ENCODE assay signal across 30 mouse cellular contexts in the genomic region with DNA sequence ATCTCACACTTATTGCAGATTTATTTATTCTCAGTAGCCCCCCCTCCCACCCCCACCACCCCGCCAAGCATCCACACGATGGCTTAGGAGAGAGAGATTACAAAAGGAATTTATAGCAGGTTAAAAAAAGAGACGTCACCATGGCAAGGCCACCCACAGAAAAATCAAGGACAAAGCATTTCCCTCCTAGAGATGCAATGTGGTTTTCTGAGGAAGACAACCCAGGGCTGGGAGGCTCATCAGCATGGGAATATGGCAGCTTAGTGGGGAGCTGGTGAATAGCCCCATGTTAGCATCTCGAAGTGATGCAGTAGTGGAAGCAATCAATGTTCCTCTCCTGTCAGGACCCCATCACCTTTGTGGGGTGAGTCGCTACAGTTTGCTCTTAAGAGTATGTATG.
A peak's percentile ranks its signal among the peaks of the same experiment; 100 is the strongest.
DNase-seq lines count a peak whose midpoint lies in the region; ATAC-seq and TF ChIP-seq lines count a peak whose summit lies in the region.
"Had no signal": no experiment of that assay in that cellular context is flagged by ENCODE, and none has a peak within 500 bp of the region (broad histone marks: within the 10 kb centered on the region; RNA-seq: fewer than 3 reads in every experiment).

No protein-coding gene starts in this region.

- no peak for TF ChIP-seq CTCF in left cerebral cortex, adult 2 months (IDR thresholded peaks at IDR 0.05)
- no peak for TF ChIP-seq CTCF in olfactory bulb, adult 2 months (IDR thresholded peaks at IDR 0.05; ENCODE audit: insufficient read depth, low read depth, low read length)

- no peaks in the 10 kb centered on the region for H3K27me3 ChIP-seq in kidney, embryonic 14.5 days (ENCODE audit: control insufficient read depth, insufficient read depth, low read length)
- H3K27me3 ChIP-seq: embryonic facial prominence, embryonic 13.5 days had no signal

- peak; percentile 37 for DNase-seq in heart, adult 11 months
- DNase-seq in heart, postnatal 10 days: no peak
- DNase-seq in left cerebral cortex, adult 2 months (ENCODE audit: extremely low spot score in 1 of 2, low spot score in 2 of 2): no peak
- no peak for DNase-seq in left cerebral cortex, adult 11 months (ENCODE audit: low spot score)
- DNase-seq in right cerebral cortex, postnatal 10 days (ENCODE audit: low spot score in 2 of 2): peak; percentile 37 to 55
- DNase-seq in right cerebral cortex, adult 2 months (ENCODE audit: low spot score in 2 of 2): no peak
- DNase-seq: adrenal gland, postnatal 10 days; cerebellum, adult 11 months; cerebellum, adult 2 months; cerebellum, adult 9-11 months; cerebellum, postnatal 25 days; embryo, embryonic 11 days; gastrocnemius, adult 2 months; gastrocnemius, postnatal 14 days; heart, adult 18-20 months; heart, postnatal 14 days; heart, postnatal 4 days had no signal

- no peak for TF ChIP-seq POLR2A in olfactory bulb, adult 2 months (IDR thresholded peaks at IDR 0.05; ENCODE audit: insufficient read depth, low read depth, low read length)

- peak overlapping the region; percentile 64 for H3K27ac ChIP-seq in left cerebral cortex, adult 2 months
- peak overlapping the region; percentile 44 for H3K27ac ChIP-seq in olfactory bulb, adult 2 months (ENCODE audit: insufficient read depth, low read depth, low read length)
- H3K27ac ChIP-seq in kidney, embryonic 14.5 days (ENCODE audit: low read depth, low read length): no peak overlapping the region
- H3K27ac ChIP-seq: embryonic facial prominence, embryonic 10.5 days; embryonic facial prominence, embryonic 13.5 days; forebrain, embryonic 12.5 days; forebrain, embryonic 15.5 days; gastrocnemius, adult 2 months; heart, embryonic 15.5 days; hindbrain, embryonic 12.5 days; hindbrain, postnatal 0 days had no signal

- H3K9ac ChIP-seq in kidney, embryonic 14.5 days (ENCODE audit: low read depth, low read length): no peak overlapping the region
- H3K9ac ChIP-seq: embryonic facial prominence, embryonic 13.5 days; forebrain, embryonic 12.5 days; forebrain, embryonic 15.5 days; heart, embryonic 12.5 days; heart, embryonic 15.5 days; hindbrain, embryonic 12.5 days had no signal

- H3K4me2 ChIP-seq in kidney, embryonic 14.5 days (replicated peaks; ENCODE audit: low read depth, low read length): no peak overlapping the region
- H3K4me2 ChIP-seq: embryonic facial prominence, embryonic 13.5 days; forebrain, embryonic 12.5 days; forebrain, embryonic 15.5 days; heart, embryonic 12.5 days; heart, embryonic 15.5 days; hindbrain, embryonic 12.5 days had no signal

- WGBS in olfactory bulb, adult 2 months: 42% methylated on average over 5 of the region's 5 CpGs
- 68% methylated on average over 5 of the region's 5 CpGs for WGBS in kidney, embryonic 14.5 days

- H3K9me3 ChIP-seq in kidney, embryonic 14.5 days (ENCODE audit: control insufficient read depth, low read length): no peaks in the 10 kb centered on the region
- H3K9me3 ChIP-seq: embryonic facial prominence, embryonic 10.5 days; embryonic facial prominence, embryonic 13.5 days; forebrain, embryonic 12.5 days; forebrain, embryonic 15.5 days; heart, embryonic 12.5 days; heart, embryonic 15.5 days; hindbrain, embryonic 12.5 days had no signal

- no peaks in the 10 kb centered on the region for H3K36me3 ChIP-seq in kidney, embryonic 14.5 days (ENCODE audit: control insufficient read depth, insufficient read depth, low read length)
- H3K36me3 ChIP-seq: embryonic facial prominence, embryonic 10.5 days; embryonic facial prominence, embryonic 13.5 days; forebrain, embryonic 12.5 days; forebrain, embryonic 15.5 days; heart, embryonic 12.5 days; heart, embryonic 15.5 days; hindbrain, embryonic 12.5 days had no signal

- ATAC-seq in kidney, embryonic 14.5 days (ENCODE audit: low FRiP score, low TSS enrichment): no peak
- ATAC-seq: CD4-positive, CD25-positive, alpha-beta regulatory T cell, adult 4 months; forebrain, embryonic 15.5 days; hindbrain, postnatal 0 days; inflammation-experienced regulatory T-cells, adult 6 months had no signal

- H3K4me1 ChIP-seq in olfactory bulb, adult 2 months (ENCODE audit: control insufficient read depth, insufficient read depth, low read length): peaks cover 24% of the 10 kb centered on the region
- H3K4me1 ChIP-seq in kidney, embryonic 14.5 days (ENCODE audit: control insufficient read depth, insufficient read depth, low read length): no peaks in the 10 kb centered on the region
- H3K4me1 ChIP-seq: embryonic facial prominence, embryonic 10.5 days; embryonic facial prominence, embryonic 13.5 days; forebrain, embryonic 12.5 days; heart, embryonic 12.5 days; heart, embryonic 15.5 days; hindbrain, embryonic 12.5 days had no signal

- intact Hi-C loops in heart, postnatal 10 days (cut with DNase I): no loop called here
- intact Hi-C loops in left cerebral cortex, adult 2 months (cut with DNase I): no loop called here

- no peak overlapping the region for H3K4me3 ChIP-seq in left cerebral cortex, adult 2 months
- H3K4me3 ChIP-seq in olfactory bulb, adult 2 months (ENCODE audit: insufficient read depth, low read depth, low read length): no peak overlapping the region
- no peak overlapping the region for H3K4me3 ChIP-seq in kidney, embryonic 14.5 days (ENCODE audit: low read length)
- H3K4me3 ChIP-seq: embryonic facial prominence, embryonic 10.5 days; embryonic facial prominence, embryonic 13.5 days; erythroblast, embryonic 14.5 days; forebrain, embryonic 12.5 days; forebrain, embryonic 15.5 days; gastrocnemius, adult 2 months; heart, embryonic 12.5 days; heart, embryonic 15.5 days; hindbrain, embryonic 12.5 days had no signal

Comparison
In these comparisons a context has a peak if more than half of its experiments do, and no peak if none do; other contexts are left out.
1. DNase-seq: peak in heart, adult 11 months (single experiment) and right cerebral cortex, postnatal 10 days (2 of 2); none in heart, postnatal 10 days (0 of 2), left cerebral cortex, adult 2 months (0 of 2), left cerebral cortex, adult 11 months (single experiment) and right cerebral cortex, adult 2 months (0 of 2).